Mouse (Mus musculus) midbrain, postnatal 0 days (tissue): ENCODE measurements at regions not wholly inside any gene's neighbourhood (a gene's known extent, or its start where the extent isn't known, plus 50 kb on each side); places are given as distances from the start of the nearest gene placed in this dataset.

Source experiments
- ATAC-seq: fragments of 200-750 bp; cut with Nextera tagmentation; 2 replicates; pipeline ENCODE4 v1.8.0; 2017; ENCODE audit warnings: moderate number of reproducible peaks, mild to moderate bottlenecking, moderate TSS enrichment, moderate library complexity; ENCODE audit not compliant: low FRiP score
- DNase-seq: peaks from one replicate; pipeline ENCODE4 v3.0.0-alpha.2; 2015; ENCODE audit warnings: low spot score
- H3K27ac ChIP-seq: fragments of 300-500 bp; sonication (generic); 2 replicates; pipeline ENCODE4 v1.5.1; 2014; ENCODE audit warnings: low read depth, mild to moderate bottlenecking, low read length, mixed read lengths
- H3K27me3 ChIP-seq: fragments of 300-500 bp; sonication (generic); 2 replicates; pipeline ENCODE4 v1.6.1; 2014; ENCODE audit warnings: low read length, control low read depth, mixed read lengths; ENCODE audit not compliant: insufficient read depth
- H3K36me3 ChIP-seq: fragments of 300-500 bp; sonication (generic); 2 replicates; pipeline ENCODE4 v1.6.1; 2014; ENCODE audit warnings: low read length, control low read depth, mixed read lengths; ENCODE audit not compliant: insufficient read depth
- H3K4me1 ChIP-seq: fragments of 300-500 bp; sonication (generic); 2 replicates; pipeline ENCODE4 v1.6.1; 2014; ENCODE audit warnings: mild to moderate bottlenecking, control low read depth, antibody characterized with exemption, low read length, mixed read lengths; ENCODE audit not compliant: insufficient read depth
- H3K4me2 ChIP-seq: fragments of 300-500 bp; sonication (generic); 2 replicates; pipeline ENCODE4 v1.6.1; 2014; ENCODE audit warnings: low read depth, mild to moderate bottlenecking, low read length, mixed read lengths; ENCODE audit not compliant: poor library complexity, severe bottlenecking
- H3K4me3 ChIP-seq: fragments of 300-500 bp; sonication (generic); 2 replicates; pipeline ENCODE4 v1.5.1; 2014; ENCODE audit warnings: low read depth, mild to moderate bottlenecking, low read length, moderate library complexity
- H3K9ac ChIP-seq: fragments of 300-500 bp; sonication (generic); replicated peaks from 2 replicates; pipeline ENCODE4 v1.6.1; 2014; ENCODE audit warnings: mild to moderate bottlenecking, low read length, moderate library complexity, mixed read lengths; ENCODE audit not compliant: poor library complexity, severe bottlenecking
- H3K9me3 ChIP-seq: fragments of 300-500 bp; sonication (generic); 2 replicates; pipeline ENCODE4 v1.6.1; 2016; ENCODE audit warnings: low read length, control low read depth
- CTCF ChIP-seq: IDR thresholded peaks from 2 replicates; pipeline ENCODE4 v1.5.1; 2016; ENCODE audit warnings: antibody characterized with exemption, mild to moderate bottlenecking
- WGBS: fragments of 180-500 bp; shearing (Covaris S2); extraction: QIAGEN DNeasy Blood & Tissue Kit; methylation state at CpG from one replicate; pipeline ENCODE4 v1.1.7; 2014; 5-methylcytosine and 5-hydroxymethylcytosine counted together

DNA sequence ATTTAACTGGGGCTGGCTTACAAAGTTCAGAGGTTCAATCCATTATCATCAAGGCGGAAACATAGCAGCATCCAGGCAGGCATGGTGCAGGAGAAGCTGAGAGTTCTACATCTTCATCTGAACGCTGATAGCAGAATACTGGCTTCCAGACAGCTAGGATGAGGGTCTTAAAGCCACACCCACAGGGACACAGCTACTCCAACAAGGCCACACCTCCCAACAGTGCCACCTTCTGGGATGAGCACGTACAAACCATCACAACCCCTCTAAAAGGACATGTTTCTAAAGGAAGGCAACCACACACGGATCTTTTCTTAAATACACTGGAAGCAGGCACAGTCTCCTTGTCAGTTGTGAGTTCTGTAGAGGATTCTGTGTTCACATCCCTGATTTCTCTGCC is 74.4 kb downstream of the Mis18a start:
- TF ChIP-seq CTCF: no peak
- no peaks in the 10 kb centered on the region for H3K9me3 ChIP-seq
- 70% methylated on average over 4 of the region's 4 CpGs for WGBS
- H3K4me3 ChIP-seq: no peak overlapping the region
- H3K4me1 ChIP-seq: no peaks in the 10 kb centered on the region
- H3K4me2 ChIP-seq: no peak overlapping the region
- no peaks in the 10 kb centered on the region for H3K27me3 ChIP-seq
- ATAC-seq (no peak), DNase-seq (no peak)
- H3K9ac ChIP-seq: no peak overlapping the region
- H3K27ac ChIP-seq: no peak overlapping the region
- no peaks in the 10 kb centered on the region for H3K36me3 ChIP-seq

GRCm38 (mm10) chr16:90648161-90648560 is 79.0 kb downstream of the Mis18a start:
- H3K27me3 ChIP-seq: no peaks in the 10 kb centered on the region
- ATAC-seq (no peak), DNase-seq (no peak)
- no peak overlapping the region for H3K4me3 ChIP-seq
- H3K4me2 ChIP-seq: no peak overlapping the region
- no peak overlapping the region for H3K27ac ChIP-seq
- TF ChIP-seq CTCF: no peak
- no peak overlapping the region for H3K9ac ChIP-seq
- H3K9me3 ChIP-seq: no peaks in the 10 kb centered on the region
- no peaks in the 10 kb centered on the region for H3K4me1 ChIP-seq
- no peaks in the 10 kb centered on the region for H3K36me3 ChIP-seq
- 50% methylated on average over 4 of the region's 4 CpGs for WGBS

DNA sequence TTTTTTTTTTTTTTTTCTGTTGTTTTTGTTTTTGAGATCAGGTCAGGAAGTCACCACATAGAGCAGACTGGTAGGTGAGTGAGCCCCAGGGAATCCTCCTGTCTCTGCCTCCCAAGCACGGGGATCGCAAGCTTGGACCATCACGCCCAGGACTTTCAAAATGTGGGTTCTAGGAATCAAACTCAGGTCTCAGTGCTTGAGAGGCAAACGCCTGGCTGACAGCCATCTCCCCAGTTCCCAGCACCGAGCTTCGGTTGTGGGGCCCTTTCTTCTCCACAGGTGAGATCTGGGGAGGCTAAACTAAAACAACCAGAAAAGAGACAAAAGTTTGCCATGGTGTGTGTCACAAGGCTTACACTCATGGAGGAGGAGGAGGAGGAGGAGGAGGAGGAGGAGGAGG is 84.5 kb downstream of the Mis18a start:
- H3K4me3 ChIP-seq: no peak overlapping the region
- DNase-seq: no peak
- no peak overlapping the region for H3K4me2 ChIP-seq
- no peaks in the 10 kb centered on the region for H3K4me1 ChIP-seq
- H3K36me3 ChIP-seq: no peaks in the 10 kb centered on the region
- ATAC-seq: no peak
- 89% methylated on average over 6 of the region's 6 CpGs for WGBS
- no peak for TF ChIP-seq CTCF
- H3K9ac ChIP-seq: no peak overlapping the region
- no peak overlapping the region for H3K27ac ChIP-seq
- H3K27me3 ChIP-seq: no peaks in the 10 kb centered on the region
- H3K9me3 ChIP-seq: no peaks in the 10 kb centered on the region

GRCm38 (mm10) chr16:90635216-90635615 is 92.0 kb downstream of the Mis18a start:
- no peak for TF ChIP-seq CTCF
- DNase-seq: no peak
- no peak overlapping the region for H3K27ac ChIP-seq
- H3K9me3 ChIP-seq: no peaks in the 10 kb centered on the region
- H3K9ac ChIP-seq: no peak overlapping the region
- no peak overlapping the region for H3K4me3 ChIP-seq
- ATAC-seq: no peak
- H3K4me2 ChIP-seq: no peak overlapping the region
- no peaks in the 10 kb centered on the region for H3K4me1 ChIP-seq
- H3K27me3 ChIP-seq: no peaks in the 10 kb centered on the region
- no peaks in the 10 kb centered on the region for H3K36me3 ChIP-seq
- WGBS: 45% methylated on average over 12 of the region's 12 CpGs

DNA sequence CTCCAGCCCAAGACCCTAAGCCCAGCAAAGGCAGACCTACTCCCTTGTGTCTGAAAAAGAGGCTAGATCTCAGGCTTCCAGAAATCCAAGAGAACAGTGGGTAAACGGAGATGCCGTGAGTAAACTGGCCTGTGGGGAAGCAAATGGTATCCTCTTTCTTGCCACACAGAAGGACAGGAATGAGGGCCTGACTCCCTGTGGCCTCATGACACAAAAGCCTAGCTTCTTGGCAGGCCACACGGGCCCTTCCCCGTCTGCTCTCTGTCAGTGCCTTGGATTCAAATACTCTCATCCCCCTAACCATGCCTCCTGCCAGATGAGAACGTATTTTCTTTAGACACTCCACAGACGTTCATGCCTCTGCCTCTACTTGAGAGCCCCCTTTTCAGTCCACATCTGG is 97.2 kb downstream of the Mis18a start:
- Histone ChIP-seq H3K27me3 (no peaks in the 10 kb centered on the region), H3K9me3 (no peaks in the 10 kb centered on the region), H3K36me3 (no peaks in the 10 kb centered on the region), H3K4me3 (no peak overlapping the region), H3K9ac (no peak overlapping the region), H3K4me1 (no peaks in the 10 kb centered on the region), H3K4me2 (no peak overlapping the region), H3K27ac (no peak overlapping the region)
- ATAC-seq (no peak), DNase-seq (no peak)
- WGBS: 39% methylated on average over 6 of the region's 6 CpGs
- TF ChIP-seq CTCF: no peak

- WGBS: 38% methylated on average over 19 of the region's 19 CpGs
- DNase-seq: peak; percentile 28
- no peak for TF ChIP-seq CTCF
- no peaks in the 10 kb centered on the region for H3K9me3 ChIP-seq
- no peaks in the 10 kb centered on the region for H3K4me1 ChIP-seq
- H3K4me2 ChIP-seq: 0 out of 2 replicates have a peak overlapping the region, but pooled peaks have one; percentile 2
- ATAC-seq: 0 out of 2 replicates have a peak, but pooled peaks have one; percentile 38
- peak overlapping the region; percentile 32; the same call in 1 of the 2 replicates for H3K27ac ChIP-seq
- no peaks in the 10 kb centered on the region for H3K27me3 ChIP-seq
- H3K4me3 ChIP-seq: no peak overlapping the region
- H3K9ac ChIP-seq: no peak overlapping the region
- no peaks in the 10 kb centered on the region for H3K36me3 ChIP-seq
Observed at GRCm38 (mm10) chr16:90629121-90629930, 97.9 kb downstream of the Mis18a start.
